Mouse (Mus musculus): ENCODE results near the gene Olig1. TPM values are rescaled to one million over a fixed set of nuclear protein-coding genes. Genes with fewer than 3 reads are reported as not detected.

Olig1 gene
- total RNA-seq (2023): not detected

DNA sequence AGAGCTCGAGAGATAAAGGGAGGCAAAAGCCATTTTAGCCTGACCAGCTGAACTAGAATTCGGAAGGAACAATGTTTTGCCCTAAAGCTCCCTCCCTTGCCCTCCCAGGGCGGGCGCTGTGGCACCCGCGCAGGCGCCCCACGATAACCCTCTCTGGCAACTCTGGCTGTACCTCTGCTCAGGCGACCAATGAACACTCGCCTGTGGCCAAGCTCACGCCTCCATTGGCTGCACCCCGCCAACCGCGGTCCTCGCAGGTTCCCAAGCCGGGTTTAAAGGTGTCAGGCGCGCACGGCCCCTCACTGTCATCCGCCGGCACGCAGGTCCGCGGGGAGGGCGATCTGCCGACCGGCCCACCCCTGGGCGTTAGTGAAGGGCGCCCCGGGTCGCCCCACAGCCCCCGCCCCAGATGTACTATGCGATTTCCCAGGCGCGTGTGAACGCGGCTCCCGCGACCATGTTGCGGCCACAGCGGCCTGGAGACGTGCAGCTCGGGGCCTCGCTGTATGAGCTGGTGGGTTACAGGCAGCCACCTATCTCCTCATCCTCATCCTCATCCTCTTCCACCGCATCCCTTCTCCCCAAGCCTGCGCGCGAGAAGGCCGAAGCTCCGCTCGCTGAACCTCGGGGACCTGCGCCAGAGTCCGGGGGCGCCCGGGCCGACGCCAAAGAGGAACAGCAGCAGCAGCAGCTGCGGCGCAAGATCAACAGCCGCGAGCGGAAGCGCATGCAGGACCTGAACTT is at the start of gene Olig1:
Gene Olig1, plus strand, starts transcription at position 305 of the 744 bp plus-strand sequence.

DNA sequence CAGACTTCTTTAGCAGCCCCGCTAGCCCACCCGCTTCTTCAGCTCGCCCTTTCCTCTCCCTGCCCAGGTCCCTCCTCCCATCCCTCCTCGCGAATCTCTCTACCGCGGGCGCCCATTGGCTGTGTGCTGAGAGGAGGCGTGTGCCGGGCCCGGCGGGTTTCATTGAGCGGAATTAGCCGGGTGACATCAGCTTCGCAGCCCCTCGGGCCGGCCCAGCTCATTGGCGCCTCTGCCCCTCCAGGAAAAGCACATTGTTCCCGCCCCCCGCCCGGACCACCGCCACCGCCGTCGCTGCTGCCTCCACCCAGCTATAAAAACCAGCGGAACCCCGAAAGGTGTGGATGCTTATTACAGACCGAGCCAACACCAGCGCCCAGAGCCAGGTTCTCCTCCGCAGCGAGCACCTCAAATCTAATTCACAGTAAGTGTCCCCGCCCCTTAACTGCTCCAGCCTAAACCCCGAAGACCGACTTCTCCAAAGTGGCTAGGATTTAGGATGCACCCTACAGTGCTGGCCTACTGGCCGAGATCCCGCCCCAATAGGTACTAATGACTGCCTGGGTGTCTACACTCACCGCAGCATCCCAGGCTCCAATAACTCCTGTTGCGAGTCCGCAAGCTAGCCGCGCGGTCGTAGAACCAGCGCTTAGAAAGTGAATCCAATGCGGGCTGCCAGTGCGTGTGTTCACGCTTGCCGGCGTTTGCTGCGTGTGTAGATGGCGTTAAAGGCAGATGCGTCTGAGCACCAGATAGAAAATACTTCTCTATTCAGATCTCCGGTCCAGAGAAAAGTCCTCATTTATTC is 44.1 kb upstream of the Olig1 start, which contains the start of gene Olig2:
Gene Olig2, plus strand, starts transcription at position 225 of the 805 bp plus-strand sequence.

Other genes with a start within 250 kb of the Olig1 start
- 100 to 1,000 TPM; 112 to 123 TPM for gene Paxbp1, start 225.2 kb upstream of the Olig1 start, total RNA-seq (2023)
- under 1 TPM in 1 of 2 experiments, not detected in 1; 0.71 TPM for gene 4932438H23Rik, start 174.7 kb upstream of the Olig1 start, total RNA-seq (2023)
- gene Olig2, start 44.3 kb upstream of the Olig1 start, total RNA-seq (2023): not detected
- gene Ifnar2, start 103.0 kb downstream of the Olig1 start, total RNA-seq (2023): 10 to 100 TPM; 55.8 to 66.2 TPM
- not detected for gene Gm21970, start 121.9 kb downstream of the Olig1 start, total RNA-seq (2023)
- 100 to 1,000 TPM; 110 to 129 TPM for gene Il10rb, start 136.4 kb downstream of the Olig1 start, total RNA-seq (2023)
- 100 to 1,000 TPM; 160 to 174 TPM for gene Ifnar1, start 215.5 kb downstream of the Olig1 start, total RNA-seq (2023)